Mouse (Mus musculus): ENCODE measurements at regions not wholly inside any gene's neighbourhood (a gene's known extent, or its start where the extent isn't known, plus 50 kb on each side); places are given as distances from the start of the nearest gene placed in this dataset.

- TF ChIP-seq CTCF (IDR thresholded peaks at IDR 0.05; ENCODE audit: low read depth) (no peak), EP300 (IDR thresholded peaks at IDR 0.05; ENCODE audit: low read depth) (no peak)
Observed at GRCm38 (mm10) chr4:31500432-31500831, 463.5 kb upstream of the Map3k7 start.

Measured in liver, postnatal 0 days (tissue).